Mouse (Mus musculus) layer of hippocampus, postnatal 25 days (tissue): ENCODE results near the gene Stxbp1. TPM values are rescaled to one million over a fixed set of nuclear protein-coding genes. Genes with fewer than 3 reads are reported as not detected.

Experiments used
- DNase-seq, 2 experiments: peaks; one replicate each; pipeline ENCODE4 v3.0.0; 2022; ENCODE audit warnings: mixed read lengths in 2 of 2, low spot score in 1 of 2; ENCODE audit errors: extremely low spot score in 1 of 2
- total RNA-seq, 2 experiments: library from RNA; stranded (reverse); gene quantifications; 2 replicates each; pipeline ENCODE4 v1.2.3; 2021

Stxbp1 gene
- total RNA-seq, 2 experiments from 2014 or later = 596 to 606 TPM

DNA sequence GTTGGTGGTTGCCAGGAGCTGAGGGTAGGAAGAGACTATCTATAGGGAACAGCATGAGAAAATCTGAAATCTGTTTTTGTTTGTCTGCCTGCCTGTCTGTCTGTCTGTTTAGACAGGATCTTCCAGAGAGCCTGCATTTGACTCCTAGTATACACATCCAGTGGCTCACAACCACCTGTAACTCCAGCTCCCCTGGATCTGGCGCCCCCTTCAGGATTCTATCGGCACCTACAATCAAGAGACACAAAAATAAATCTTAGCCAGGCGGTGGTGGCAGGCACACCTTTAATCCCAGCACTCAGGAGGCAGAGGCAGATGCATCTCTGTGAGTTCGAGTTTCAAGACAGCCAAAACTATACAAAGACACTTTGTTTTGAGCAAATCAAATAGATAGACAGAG lies 4.5 kb downstream of the Stxbp1 start:
- DNase-seq = no peak

DNA sequence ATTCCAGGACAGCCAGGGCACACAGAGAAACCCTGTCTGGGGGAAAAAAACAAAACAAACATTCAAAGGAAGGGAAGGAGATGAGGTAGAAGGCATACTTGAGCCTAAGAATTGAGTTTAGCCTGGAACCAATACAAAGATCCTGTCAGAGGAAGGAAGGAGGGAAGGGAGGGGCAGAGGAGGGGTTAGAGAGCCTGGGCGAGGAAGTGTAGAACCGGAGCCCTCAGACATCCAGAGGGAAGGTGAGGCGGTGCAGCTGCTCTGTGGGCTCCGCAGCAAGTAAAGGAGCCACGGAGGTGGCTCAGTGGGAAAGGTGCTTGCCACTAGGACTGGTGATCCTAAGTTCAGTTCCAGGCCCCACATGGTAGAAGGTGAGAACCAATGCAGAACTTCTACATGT lies 5.9 kb downstream of the Stxbp1 start:
- DNase-seq = no peak

DNA sequence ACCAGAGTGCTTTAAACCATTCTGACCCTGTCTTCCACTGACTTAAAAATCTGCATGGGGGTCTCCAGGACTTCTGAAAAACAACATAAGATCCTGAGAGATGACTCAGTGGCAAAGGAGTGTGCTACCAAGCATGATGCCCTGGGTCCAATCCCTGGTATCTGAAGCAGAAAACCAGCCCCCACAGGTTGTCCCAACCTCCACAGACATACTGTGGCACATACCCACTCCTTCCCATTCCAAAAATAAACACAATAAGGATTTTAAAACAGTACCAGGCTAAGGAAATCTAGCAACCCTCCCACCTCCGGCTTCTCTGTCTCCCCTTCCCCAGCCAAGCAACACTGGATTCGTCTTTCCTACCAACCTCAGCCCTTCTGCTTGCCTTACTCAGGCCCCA lies 7.8 kb downstream of the Stxbp1 start:
- DNase-seq = no peak

DNA sequence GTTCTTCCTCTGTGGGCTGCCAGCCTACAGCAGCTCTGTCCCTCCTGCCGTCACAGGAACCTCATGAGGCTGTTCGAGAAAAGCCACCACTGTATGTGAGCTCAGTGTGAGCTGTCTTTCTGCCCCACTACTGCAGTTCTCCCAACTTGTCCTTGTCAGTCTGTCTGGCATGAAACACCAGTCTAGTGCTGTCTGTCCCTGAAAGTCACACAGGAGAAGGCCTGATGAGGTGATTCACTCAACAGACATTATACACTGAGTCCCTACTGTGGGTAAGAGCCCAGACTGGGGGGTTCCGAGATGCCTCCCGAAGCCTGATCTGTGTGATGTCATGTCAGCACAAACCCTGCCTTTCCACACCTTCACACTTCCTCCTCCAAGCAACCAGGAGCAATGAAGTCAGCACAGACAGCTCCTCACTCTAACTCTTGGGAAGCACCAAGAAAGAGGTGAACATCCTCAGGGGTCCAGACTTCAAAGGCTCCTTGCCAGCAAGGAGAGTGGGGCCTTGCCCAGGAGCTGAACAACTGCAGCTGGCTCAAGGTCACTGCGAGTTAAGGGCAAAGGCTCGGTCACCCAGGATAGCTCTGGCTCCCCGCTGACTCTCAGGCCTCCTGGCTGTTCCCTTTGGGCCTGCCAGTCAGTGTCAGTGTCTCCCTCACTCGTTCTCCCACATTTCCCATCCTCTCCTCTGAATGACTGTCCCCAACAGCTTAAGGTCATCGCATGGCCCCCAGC lies 8.7 kb downstream of the Stxbp1 start:
- DNase-seq = no peak

DNA sequence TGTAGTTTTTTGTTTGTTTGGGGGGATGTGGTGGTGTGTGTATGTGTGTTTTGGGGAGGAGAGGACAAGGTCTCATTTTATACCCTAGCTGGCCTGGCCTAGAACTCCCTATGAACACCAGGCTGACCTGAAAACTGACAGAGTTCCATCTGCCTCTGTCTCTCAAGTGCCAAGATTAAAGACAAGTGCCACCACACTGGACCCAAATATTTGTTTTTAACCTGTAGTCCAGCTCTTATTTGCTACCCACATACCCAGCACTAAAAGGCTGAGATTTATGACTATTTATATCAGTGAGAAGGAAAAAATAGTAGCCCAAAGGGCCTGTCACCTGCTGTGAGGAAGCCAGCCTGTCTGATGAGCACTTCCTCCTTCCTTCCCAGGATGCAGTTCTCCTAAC lies 11.5 kb downstream of the Stxbp1 start:
- no peak for DNase-seq

DNA sequence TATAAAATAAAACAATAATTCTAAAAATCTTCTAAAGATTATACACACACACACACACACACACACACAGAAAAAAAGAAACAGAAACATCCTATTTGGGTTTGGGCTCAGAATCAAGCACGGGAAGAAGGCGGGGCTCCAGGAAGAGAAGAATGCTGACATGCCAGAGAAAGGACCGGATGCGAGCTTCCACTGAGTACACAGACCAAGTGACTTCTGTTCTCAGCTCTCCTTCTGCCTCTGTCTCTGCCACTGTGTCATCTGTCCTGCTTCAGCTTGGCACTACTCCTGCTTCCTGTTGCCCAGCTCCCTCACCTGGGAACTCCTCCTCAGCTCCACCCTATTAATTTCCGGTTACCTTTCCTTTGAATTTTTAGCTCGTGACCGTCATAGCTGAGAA lies 12.5 kb downstream of the Stxbp1 start:
- no peak for DNase-seq

DNA sequence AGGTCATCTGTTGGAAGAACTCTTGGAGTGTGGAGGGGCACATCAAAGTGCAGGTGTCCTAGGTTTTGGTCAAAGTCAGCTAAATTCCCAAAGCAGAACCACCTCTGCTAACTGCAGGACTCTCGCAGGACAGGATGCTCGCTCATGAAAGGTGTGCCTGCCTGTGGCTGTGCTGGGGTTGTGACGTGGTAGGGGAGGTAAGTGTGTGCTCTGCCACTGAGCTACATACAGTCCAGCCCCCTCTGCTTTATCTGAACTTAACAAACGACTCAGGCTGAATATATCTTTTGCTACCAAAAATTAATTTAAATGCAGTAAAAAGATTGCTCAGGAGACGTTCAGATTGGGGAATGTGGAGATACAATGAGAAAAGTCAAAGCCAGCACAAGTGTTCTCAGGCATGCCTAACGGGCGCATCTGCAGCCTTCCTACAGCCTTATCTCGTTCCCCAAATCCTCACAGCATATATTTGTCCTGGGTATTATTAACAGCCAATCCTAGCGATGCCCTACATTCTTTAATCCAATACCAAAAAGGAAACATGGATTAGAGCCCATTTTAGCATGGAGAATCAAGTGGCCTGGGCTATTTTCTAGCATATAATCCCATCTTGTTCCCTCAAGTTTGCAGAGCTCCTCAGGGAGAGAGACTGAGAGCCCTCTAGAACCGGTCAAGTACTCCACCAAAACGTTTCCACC lies 17.9 kb downstream of the Stxbp1 start:
- no peak for DNase-seq

DNA sequence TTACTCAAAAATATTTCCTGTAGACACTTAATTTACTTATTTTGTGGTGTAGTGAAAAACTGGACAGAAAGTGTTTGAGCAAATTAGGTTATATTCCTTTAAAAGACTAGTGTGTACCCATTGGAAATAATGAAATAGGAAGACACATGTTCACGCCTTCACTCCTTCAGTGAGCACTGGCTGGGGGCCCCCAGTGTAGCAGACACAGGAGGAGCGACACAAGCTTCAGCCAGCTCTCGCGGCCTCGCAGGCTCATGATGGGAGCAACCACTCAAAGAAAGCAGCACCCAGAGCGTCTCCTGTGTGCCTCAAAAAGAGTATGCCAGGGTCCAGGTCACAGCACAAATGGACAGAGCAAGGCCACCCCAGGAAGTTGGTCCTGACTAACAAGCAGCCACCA lies 21.2 kb downstream of the Stxbp1 start:
- DNase-seq = no peak

DNA sequence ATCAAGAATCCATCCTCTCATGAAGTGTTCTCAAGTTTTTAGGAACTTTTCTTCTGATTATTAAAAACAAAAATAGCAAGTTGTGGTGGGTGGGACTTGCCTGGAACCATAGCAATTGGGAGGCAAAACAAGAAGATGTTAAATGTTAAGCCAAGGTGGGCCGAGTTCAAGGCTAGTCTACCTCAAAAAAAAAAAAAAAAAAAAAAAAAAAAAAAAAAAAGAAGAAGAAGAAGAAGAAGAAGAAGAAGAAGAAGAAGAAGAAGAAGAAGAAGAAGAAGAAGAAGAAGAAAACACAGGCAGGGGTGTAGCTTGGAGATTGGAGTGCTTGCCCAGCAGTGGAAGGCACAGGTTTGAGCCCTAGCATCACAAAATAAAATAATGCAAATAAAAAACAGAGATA lies 22.3 kb downstream of the Stxbp1 start:
- no peak for DNase-seq

DNA sequence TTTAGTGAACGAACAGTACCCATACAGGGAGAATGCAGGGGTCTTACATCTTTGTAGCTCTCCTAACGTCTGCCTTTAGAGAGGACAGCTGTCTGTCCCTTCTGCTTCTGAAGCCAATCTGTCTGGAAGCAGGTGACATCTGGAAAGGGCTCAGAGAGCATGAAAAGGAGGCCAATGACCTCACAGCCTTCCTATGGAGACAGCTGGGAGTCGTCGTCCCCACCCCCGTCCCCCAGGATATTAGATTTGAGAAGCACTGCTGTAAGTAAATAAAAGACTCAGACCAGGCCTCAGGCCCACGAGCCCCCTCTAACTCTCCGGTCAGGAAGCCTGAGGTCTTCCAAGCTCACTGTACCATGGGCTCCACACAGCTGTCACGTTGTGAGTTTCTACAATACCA lies 22.9 kb downstream of the Stxbp1 start:
- DNase-seq = no peak

DNA sequence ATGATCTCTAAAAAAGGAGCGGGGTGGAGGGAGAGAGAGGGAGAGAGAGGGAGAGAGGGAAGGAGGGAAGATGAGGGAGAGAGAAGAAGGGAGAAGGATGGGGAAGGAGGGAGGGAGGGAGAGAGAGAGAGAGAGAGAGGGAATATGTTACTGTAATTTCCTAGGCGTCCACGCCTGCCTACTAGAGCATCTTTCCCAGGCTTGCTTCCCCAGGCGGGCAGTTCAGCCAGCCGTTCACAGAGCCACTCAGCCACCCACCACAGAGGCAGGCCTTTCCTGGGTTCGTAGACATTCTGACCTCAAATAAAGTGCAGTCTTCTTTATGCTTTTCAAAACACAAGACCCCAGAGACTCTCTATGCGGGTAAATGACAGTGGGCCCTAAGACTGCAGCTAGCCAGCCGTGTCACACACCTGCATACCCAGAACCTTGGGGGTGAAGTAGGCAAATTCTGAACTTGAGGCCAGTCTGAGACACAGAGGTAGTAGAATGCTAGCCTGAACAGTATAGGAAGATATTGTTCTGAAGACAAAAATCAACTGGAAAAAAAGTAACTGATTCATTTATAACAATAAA lies 23.4 kb downstream of the Stxbp1 start:
- no peak for DNase-seq

DNA sequence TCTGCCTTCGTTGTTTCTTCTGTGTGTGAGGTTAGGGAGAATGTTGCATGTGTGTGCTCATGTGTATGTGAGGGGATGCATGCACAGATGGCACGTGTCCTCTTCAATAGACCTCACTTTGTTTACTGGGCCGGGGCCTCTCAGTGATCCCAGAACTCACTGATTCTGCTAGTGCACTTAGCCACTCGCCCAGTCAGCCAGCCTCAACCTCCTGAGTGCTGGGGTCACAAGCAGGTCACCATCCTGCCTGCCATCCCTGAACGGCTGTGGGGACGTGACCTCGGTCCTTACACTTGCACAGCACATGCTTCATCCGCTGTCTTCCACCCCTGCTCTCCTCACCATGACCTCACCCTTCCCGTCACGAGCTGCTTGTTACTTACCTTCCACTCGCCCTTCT lies 23.9 kb downstream of the Stxbp1 start:
- DNase-seq = no peak

DNA sequence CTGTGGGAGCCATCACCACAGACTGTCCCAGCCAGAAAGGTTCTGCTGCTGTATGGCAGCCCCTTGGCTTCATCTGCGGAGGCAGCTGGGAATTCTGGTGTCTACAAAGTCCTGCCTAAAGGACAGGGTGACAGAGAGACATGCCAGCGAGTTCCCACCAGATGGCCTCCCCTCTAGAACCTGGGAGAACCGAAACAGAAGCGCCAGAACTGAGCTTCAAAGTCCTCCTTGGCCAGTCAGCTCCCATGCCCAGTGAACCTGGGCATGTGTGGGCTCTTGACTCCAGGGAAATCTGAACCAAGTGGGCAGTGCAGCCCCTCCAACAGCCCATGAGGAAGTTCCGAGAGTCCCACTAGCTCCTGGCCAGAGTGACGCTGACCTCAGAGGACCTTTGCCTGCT lies 24.4 kb downstream of the Stxbp1 start:
- no peak for DNase-seq

DNA sequence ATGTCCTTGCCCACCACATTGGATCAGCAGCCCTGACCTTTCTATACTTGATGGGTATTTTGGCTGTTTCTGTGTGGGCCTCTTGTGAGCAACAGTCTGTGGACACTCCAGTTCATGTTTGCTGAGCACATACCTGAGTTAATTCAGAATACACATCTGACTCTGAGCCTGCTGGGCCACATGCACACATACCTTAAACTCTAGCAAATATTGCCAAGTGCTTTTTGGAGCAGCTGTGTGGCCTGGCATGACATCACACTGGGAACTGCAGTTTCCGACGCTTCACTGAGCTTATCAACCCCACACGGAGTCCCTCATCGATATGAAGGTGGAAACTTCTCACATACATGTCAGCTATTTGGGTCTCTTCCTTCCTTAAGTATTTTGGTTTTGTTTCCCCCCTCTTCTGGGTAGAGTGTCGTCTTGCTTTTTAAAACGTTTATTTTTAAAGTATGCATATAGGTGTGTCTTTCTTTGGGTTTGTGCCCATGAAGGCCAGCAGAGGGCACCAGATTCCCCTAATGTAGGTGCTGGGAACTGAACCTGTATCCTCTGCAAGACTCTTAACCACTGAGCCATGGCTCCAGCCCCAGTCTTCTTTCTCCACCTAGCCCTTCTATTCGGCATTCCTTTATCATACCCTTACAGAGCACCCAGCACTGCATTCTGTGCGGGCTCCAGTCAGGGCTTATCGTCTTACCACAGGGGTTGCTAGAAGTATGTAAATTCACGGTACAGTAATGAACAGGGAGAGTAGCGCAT lies 25.8 kb downstream of the Stxbp1 start:
- DNase-seq = peak in 1 of 2 experiments; percentile 42

DNA sequence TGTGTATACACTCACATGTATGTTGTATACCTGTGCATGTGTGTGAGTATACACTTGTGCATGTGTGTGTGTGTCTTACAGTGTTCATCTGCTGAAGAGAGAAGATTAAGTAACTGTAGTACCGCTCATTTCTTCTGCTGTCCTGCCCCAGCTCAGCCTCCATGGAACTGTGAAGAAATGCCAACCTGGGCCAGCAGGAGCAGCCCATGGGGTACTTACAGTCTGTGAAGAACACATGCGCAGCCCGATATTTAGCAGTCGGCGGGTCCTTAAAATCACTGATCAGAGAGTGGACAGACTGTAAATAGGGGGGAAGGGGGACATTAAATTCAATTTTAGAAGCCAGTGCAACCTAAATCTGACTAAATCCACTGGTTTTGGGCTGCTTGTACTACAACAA lies 28.8 kb downstream of the Stxbp1 start:
- no peak for DNase-seq

DNA sequence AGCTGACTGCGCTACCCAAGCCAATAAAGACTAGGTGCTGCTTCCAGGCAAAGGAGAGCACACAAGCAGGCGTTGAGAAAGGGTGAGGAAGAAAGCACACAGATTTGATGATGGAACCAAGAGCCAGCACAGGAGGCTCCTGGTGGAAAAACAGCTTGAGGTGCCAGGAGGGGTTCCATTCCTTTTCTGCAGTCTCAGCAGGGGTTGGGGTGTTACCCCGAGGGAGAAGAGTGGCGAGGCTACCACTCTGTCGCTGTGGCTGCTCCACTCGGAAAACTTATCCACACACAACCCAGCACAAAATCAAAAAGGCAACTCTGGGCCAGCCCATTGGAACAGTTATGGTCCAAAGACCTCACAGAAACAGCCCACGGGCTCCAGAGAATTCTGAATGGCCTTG lies 29.5 kb downstream of the Stxbp1 start:
- DNase-seq = no peak

DNA sequence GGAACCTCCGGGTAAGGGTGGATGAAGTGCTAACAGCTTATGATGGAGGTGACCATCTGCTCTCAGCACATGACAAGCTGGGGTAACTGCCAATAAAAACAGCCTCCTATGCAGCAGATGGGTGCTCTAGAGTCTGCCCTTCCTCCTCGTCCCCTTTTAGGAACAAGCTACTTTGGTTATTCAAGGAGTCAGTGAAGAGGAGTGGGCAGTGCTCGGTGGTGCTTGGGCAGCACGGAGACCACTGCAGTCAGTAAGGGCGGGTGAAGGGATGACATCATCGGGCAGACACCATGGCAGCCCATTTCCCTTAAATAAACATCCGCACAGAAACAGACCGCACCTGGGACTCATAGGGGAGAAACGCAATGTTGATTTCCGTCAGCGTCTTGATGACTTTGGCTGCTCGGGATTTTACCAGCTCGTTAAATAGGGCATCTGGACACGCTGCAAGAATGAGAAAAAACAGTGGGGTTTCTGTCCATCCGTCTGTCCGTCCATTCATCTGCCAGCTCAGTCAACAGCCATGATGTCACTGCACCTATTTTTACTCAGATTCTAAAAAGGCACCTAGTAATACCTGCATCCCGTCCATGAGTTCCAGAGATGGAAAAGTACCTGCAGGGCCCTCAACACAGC lies 30.0 kb downstream of the Stxbp1 start:
- peak; percentile 31 to 46 for DNase-seq

DNA sequence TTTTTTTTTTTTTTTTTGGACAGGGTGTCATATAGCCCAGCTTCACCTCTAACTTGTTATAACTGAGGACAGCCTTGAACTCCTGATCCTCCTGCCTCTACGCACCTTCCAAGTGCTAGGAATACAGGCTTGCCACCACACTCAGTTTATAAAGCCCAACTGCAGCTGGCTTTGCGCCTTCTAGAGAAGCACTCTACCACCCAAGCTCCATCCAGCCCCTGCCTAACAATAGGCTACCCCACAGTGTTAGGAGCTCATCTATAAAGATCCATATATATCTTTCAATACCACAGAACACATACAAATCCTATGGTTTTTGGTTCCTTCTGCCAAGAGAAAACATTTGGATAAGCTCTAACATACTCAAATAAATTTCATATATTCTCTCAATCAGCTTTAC lies 30.5 kb downstream of the Stxbp1 start:
- DNase-seq = no peak

DNA sequence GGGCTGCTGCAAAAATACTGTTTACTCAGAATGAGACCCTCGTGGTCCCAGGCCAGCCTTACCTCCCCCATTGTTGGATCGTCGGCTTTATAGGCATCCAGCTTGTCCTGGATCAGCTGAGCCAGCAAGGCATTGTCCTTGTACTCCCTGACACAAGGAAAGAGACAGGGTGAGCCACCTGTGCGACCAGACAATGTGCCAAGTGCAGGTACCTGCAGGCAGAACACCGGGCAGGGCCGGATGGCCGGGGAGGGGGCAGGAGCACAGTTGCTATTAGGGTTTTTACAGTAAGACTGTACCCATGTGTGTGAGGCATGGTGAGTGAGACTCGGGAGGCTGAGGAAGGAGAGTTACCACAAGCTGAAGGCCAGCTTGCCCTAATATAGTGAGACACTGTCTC lies 35.1 kb downstream of the Stxbp1 start:
- DNase-seq = no peak

DNA sequence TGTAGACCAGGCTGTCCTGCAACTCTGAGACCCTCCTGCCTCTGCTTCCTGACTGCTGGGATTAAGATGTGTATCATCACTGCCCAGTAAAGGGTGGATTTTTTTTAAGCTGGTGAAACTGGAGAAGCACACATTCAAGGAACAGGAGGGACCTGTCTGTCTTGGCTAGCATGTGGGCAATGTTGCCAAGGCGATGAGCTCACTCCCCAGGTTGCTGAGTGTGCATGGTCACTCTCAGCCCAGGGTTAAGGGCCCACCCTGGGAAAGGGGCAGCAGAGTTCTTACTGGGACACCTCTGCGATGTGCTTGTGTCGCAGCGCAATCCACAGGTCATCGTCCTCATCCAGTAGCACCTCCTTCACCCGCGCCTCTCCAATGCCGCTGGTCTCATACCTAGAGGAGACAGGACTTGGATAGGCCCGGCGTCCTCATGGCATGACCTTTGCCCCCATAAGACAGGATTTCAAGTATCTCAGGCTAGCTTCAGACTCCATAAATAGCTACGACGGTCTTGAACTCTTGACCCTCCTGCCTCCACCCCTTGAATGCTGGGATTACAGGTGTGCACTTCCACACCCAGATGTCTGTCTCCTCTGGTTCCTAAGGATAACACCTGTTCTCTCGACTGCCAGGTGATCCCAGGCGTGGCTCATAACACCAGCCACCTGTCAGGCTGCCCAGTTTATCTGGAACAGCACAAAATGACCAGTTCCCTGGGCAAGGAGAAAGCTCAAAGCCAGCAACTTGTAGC lies 38.1 kb downstream of the Stxbp1 start:
- DNase-seq = no peak
